Mouse (Mus musculus) megakaryocyte, embryonic 14.5 days (primary cell): ENCODE measurements at regions not wholly inside any gene's neighbourhood (a gene's known extent, or its start where the extent isn't known, plus 50 kb on each side); places are given as distances from the start of the nearest gene placed in this dataset.
"Not testable (repeated sequence)": the region's sequence is repeated elsewhere in the genome, so short reads cannot be mapped to it uniquely, and the experiment has no call there.

Source experiments
- H3K27me3 ChIP-seq: replicated peaks from 2 replicates; pipeline ENCODE3; 2012; ENCODE audit warnings: inconsistent platforms
- H3K36me3 ChIP-seq: replicated peaks from 2 replicates; pipeline ENCODE3; 2012; ENCODE audit warnings: low read length, inconsistent platforms, mixed read lengths
- H3K4me1 ChIP-seq: 2 replicates; pipeline ENCODE4 v1.6.1; 2012; ENCODE audit warnings: inconsistent platforms
- H3K4me3 ChIP-seq: replicated peaks from 2 replicates; pipeline ENCODE3; 2012; ENCODE audit warnings: moderate library complexity, mild to moderate bottlenecking, inconsistent platforms
- H3K9me3 ChIP-seq: 2 replicates; pipeline ENCODE4 v1.6.1; 2012; ENCODE audit warnings: inconsistent platforms
- FLI1 ChIP-seq: IDR thresholded peaks from 2 replicates; pipeline ENCODE4 v1.6.1; 2012; ENCODE audit warnings: low read length, inconsistent platforms, mixed read lengths
- GATA1 ChIP-seq: IDR thresholded peaks from 3 replicates; pipeline ENCODE4 v1.6.1; 2012; ENCODE audit warnings: mixed read lengths, low read length, inconsistent platforms, borderline replicate concordance

GRCm38 (mm10) chr1:157622156-157622555 lies 115.6 kb downstream of the Sec16b start:
- not testable (repeated sequence) for H3K4me3 ChIP-seq, H3K9me3 ChIP-seq, H3K36me3 ChIP-seq, H3K4me1 ChIP-seq, H3K27me3 ChIP-seq

- Histone ChIP-seq H3K9me3 (peaks cover 16% of the 10 kb centered on the region), H3K36me3 (no peaks in the 10 kb centered on the region), H3K27me3 (no peaks in the 10 kb centered on the region), H3K4me3 (no peak overlapping the region), H3K4me1 (no peaks in the 10 kb centered on the region)
- TF ChIP-seq GATA1 (no peak), FLI1 (no peak)
These were observed 126.1 kb downstream of the Sec16b start for GRCm38 (mm10) chr1:157632586-157632985.

GRCm38 (mm10) chr1:157633470-157633869 lies 126.9 kb downstream of the Sec16b start:
- Histone ChIP-seq H3K4me3 (no peak overlapping the region), H3K36me3 (no peaks in the 10 kb centered on the region), H3K9me3 (peaks cover 16% of the 10 kb centered on the region), H3K4me1 (no peaks in the 10 kb centered on the region), H3K27me3 (no peaks in the 10 kb centered on the region)
- TF ChIP-seq GATA1 (no peak), FLI1 (no peak)

- Histone ChIP-seq H3K36me3 (no peaks in the 10 kb centered on the region), H3K4me1 (no peaks in the 10 kb centered on the region), H3K27me3 (no peaks in the 10 kb centered on the region), H3K4me3 (no peak overlapping the region), H3K9me3 (peaks cover 5% of the 10 kb centered on the region; the same call in 1 of the 2 replicates)
- no peak for TF ChIP-seq GATA1
- TF ChIP-seq FLI1, result no peak
These were observed 129.2 kb downstream of the Sec16b start for GRCm38 (mm10) chr1:157635776-157636175.

GRCm38 (mm10) chr1:157643524-157643923 lies 137.0 kb downstream of the Sec16b start:
- Histone ChIP-seq H3K36me3 (no peaks in the 10 kb centered on the region), H3K27me3 (no peaks in the 10 kb centered on the region), H3K9me3 (no peaks in the 10 kb centered on the region), H3K4me1 (no peaks in the 10 kb centered on the region), H3K4me3 (no peak overlapping the region)
- TF ChIP-seq GATA1 (no peak), FLI1 (no peak)

- Histone ChIP-seq H3K4me1 (no peaks in the 10 kb centered on the region), H3K27me3 (no peaks in the 10 kb centered on the region), H3K4me3 (no peak overlapping the region), H3K36me3 (no peaks in the 10 kb centered on the region), H3K9me3 (no peaks in the 10 kb centered on the region)
- TF ChIP-seq GATA1 (no peak), FLI1 (no peak)
These were observed 139.3 kb downstream of the Sec16b start for GRCm38 (mm10) chr1:157645682-157646421.

GRCm38 (mm10) chr1:157655446-157655845 lies 148.9 kb downstream of the Sec16b start:
- Histone ChIP-seq H3K27me3 (no peaks in the 10 kb centered on the region), H3K4me3 (no peak overlapping the region), H3K4me1 (no peaks in the 10 kb centered on the region), H3K9me3 (no peaks in the 10 kb centered on the region), H3K36me3 (no peaks in the 10 kb centered on the region)
- TF ChIP-seq GATA1 (no peak), FLI1 (no peak)

GRCm38 (mm10) chr1:157669626-157670025 lies 163.1 kb downstream of the Sec16b start:
- no peaks in the 10 kb centered on the region for H3K4me1 ChIP-seq
- H3K4me3 ChIP-seq, result no peak overlapping the region
- H3K9me3 ChIP-seq, result 0 out of 2 replicates have a peak, but pooled peaks cover 3% of the 10 kb centered on the region
- no peaks in the 10 kb centered on the region for H3K36me3 ChIP-seq
- H3K27me3 ChIP-seq, result no peaks in the 10 kb centered on the region
- TF ChIP-seq GATA1 (no peak), FLI1 (no peak)

- no peak for TF ChIP-seq GATA1
- TF ChIP-seq FLI1, result no peak
- no peaks in the 10 kb centered on the region for H3K27me3 ChIP-seq
- H3K36me3 ChIP-seq, result no peaks in the 10 kb centered on the region
- no peaks in the 10 kb centered on the region for H3K4me1 ChIP-seq
- H3K9me3 ChIP-seq, result no peaks in the 10 kb centered on the region
- no peak overlapping the region for H3K4me3 ChIP-seq
These were observed 177.8 kb downstream of the Sec16b start for GRCm38 (mm10) chr1:157684356-157684755.

GRCm38 (mm10) chr1:157695198-157695597 lies 188.7 kb downstream of the Sec16b start:
- H3K4me3 ChIP-seq, result no peak overlapping the region
- H3K4me1 ChIP-seq, result no peaks in the 10 kb centered on the region
- H3K9me3 ChIP-seq, result peaks cover 14% of the 10 kb centered on the region
- H3K27me3 ChIP-seq, result no peaks in the 10 kb centered on the region
- TF ChIP-seq FLI1 (no peak), GATA1 (no peak)
- no peaks in the 10 kb centered on the region for H3K36me3 ChIP-seq

- H3K4me1 ChIP-seq, result no peaks in the 10 kb centered on the region
- TF ChIP-seq FLI1, result no peak
- TF ChIP-seq GATA1, result no peak
- peaks cover 34% of the 10 kb centered on the region for H3K9me3 ChIP-seq
- H3K36me3 ChIP-seq, result no peaks in the 10 kb centered on the region
- no peaks in the 10 kb centered on the region for H3K27me3 ChIP-seq
- H3K4me3 ChIP-seq, result no peak overlapping the region
These were observed 197.1 kb downstream of the Sec16b start for GRCm38 (mm10) chr1:157703639-157704038.
